Mouse (Mus musculus) brain, embryonic 18.5 days (tissue): ENCODE measurements at regions not wholly inside any gene's neighbourhood (a gene's known extent, or its start where the extent isn't known, plus 50 kb on each side); places are given as distances from the start of the nearest gene placed in this dataset.

Experiments
- DNase-seq: peaks from one replicate; pipeline ENCODE4 v3.0.0-alpha.2; 2012; ENCODE audit warnings: low read depth, low spot score

GRCm38 (mm10) chr13:112000696-112001095 lies 191.9 kb upstream of the Map3k1 start:
- no peak for DNase-seq

GRCm38 (mm10) chr13:112001155-112002025 lies 192.6 kb upstream of the Map3k1 start:
- no peak for DNase-seq

- DNase-seq = no peak
These were observed 194.0 kb upstream of the Map3k1 start for GRCm38 (mm10) chr13:112002661-112003347.

- no peak for DNase-seq
These were observed 194.7 kb upstream of the Map3k1 start for GRCm38 (mm10) chr13:112003445-112003844.

- no peak for DNase-seq
These were observed 195.3 kb upstream of the Map3k1 start for GRCm38 (mm10) chr13:112004126-112004525.

GRCm38 (mm10) chr13:112005421-112005820 lies 196.6 kb upstream of the Map3k1 start:
- DNase-seq = no peak

- DNase-seq = no peak
These were observed 200.0 kb upstream of the Map3k1 start for GRCm38 (mm10) chr13:112008806-112009205.

GRCm38 (mm10) chr13:112009288-112009687 lies 200.5 kb upstream of the Map3k1 start:
- no peak for DNase-seq

GRCm38 (mm10) chr13:112010464-112010863 lies 201.7 kb upstream of the Map3k1 start:
- no peak for DNase-seq

GRCm38 (mm10) chr13:112012640-112013039 lies 203.8 kb upstream of the Map3k1 start:
- DNase-seq = no peak

- DNase-seq = no peak
These were observed 206.3 kb upstream of the Map3k1 start for GRCm38 (mm10) chr13:112015083-112015482.

- DNase-seq = no peak
These were observed 207.5 kb upstream of the Map3k1 start for GRCm38 (mm10) chr13:112016280-112016679.

GRCm38 (mm10) chr13:112018497-112019281 lies 209.9 kb upstream of the Map3k1 start:
- no peak for DNase-seq

- no peak for DNase-seq
These were observed 210.8 kb upstream of the Map3k1 start for GRCm38 (mm10) chr13:112019575-112019974.

GRCm38 (mm10) chr13:112023171-112023570 lies 214.4 kb upstream of the Map3k1 start:
- no peak for DNase-seq

- DNase-seq = no peak
These were observed 216.1 kb upstream of the Map3k1 start for GRCm38 (mm10) chr13:112024667-112025585.

- no peak for DNase-seq
These were observed 216.8 kb upstream of the Map3k1 start for GRCm38 (mm10) chr13:112025586-112025950.

GRCm38 (mm10) chr13:112027736-112028135 lies 218.9 kb upstream of the Map3k1 start:
- DNase-seq = no peak

GRCm38 (mm10) chr13:112031061-112031460 lies 222.3 kb upstream of the Map3k1 start:
- DNase-seq = no peak

- DNase-seq = no peak
These were observed 223.0 kb upstream of the Map3k1 start for GRCm38 (mm10) chr13:112031631-112032320.
